Mouse (Mus musculus): ENCODE results near the gene Rasa2. TPM values are rescaled to one million over a fixed set of nuclear protein-coding genes. Genes with fewer than 3 reads are reported as not detected.

Rasa2 gene
- total and polyA plus RNA-seq, 3 experiments = 9.5 to 11.3 TPM; not detected in 1

GRCm38 (mm10) chr9:96505156-96505555 is 126.3 kb downstream of the Rasa2 start:
- TF ChIP-seq SMC3 (IDR thresholded peaks at IDR 0.05; ENCODE audit: low read depth, low read length) (no peak), USF1 (IDR thresholded peaks at IDR 0.05; ENCODE audit: low read depth, low read length) (no peak), TBP (IDR thresholded peaks at IDR 0.05; ENCODE audit: low read depth, low read length) (no peak), POLR2AphosphoS2 (IDR thresholded peaks at IDR 0.05; ENCODE audit: low read length) (no peak), E2F4 (IDR thresholded peaks at IDR 0.05; ENCODE audit: borderline replicate concordance, low read depth, low read length) (no peak)
- Histone ChIP-seq H3K9ac (ENCODE audit: control insufficient read depth, low read depth, low read length, poor library complexity, severe bottlenecking) (no peak overlapping the region), H3K4me1 (ENCODE audit: control insufficient read depth in 1 of 2, insufficient read depth in 2 of 2, low read length in 2 of 2) (no peaks in the 10 kb centered on the region), H3K4me3 (ENCODE audit: control insufficient read depth in 1 of 2, insufficient read depth in 1 of 2, low read depth in 2 of 2, low read length in 2 of 2) (no peak overlapping the region), H3K79me2 (ENCODE audit: control insufficient read depth, insufficient read depth, low read length, poor library complexity) (no peaks in the 10 kb centered on the region), H3K36me3 (ENCODE audit: control insufficient read depth in 1 of 2, insufficient read depth in 2 of 2, low read length in 2 of 2) (no peaks in the 10 kb centered on the region), H3K27ac (ENCODE audit: control insufficient read depth, low read depth, low read length) (no peak overlapping the region), H3K9me3 (replicated peaks; ENCODE audit: insufficient read depth, low read length) (no peaks in the 10 kb centered on the region), H3K27me3 (ENCODE audit: control insufficient read depth in 1 of 2, insufficient read depth in 2 of 2, low read length in 2 of 2) (peaks cover 0 to 2% of the 10 kb centered on the region in 2 experiments; a peak in 2 of 4 replicates)
- no peak for DNase-seq (ENCODE audit: low read depth, low spot score)

- Histone ChIP-seq H3K36me3 (ENCODE audit: control insufficient read depth in 1 of 2, insufficient read depth in 2 of 2, low read length in 2 of 2) (no peaks in the 10 kb centered on the region), H3K27ac (ENCODE audit: control insufficient read depth, low read depth, low read length) (no peak overlapping the region), H3K4me1 (ENCODE audit: control insufficient read depth in 1 of 2, insufficient read depth in 2 of 2, low read length in 2 of 2) (no peaks in the 10 kb centered on the region), H3K79me2 (ENCODE audit: control insufficient read depth, insufficient read depth, low read length, poor library complexity) (no peaks in the 10 kb centered on the region), H3K9ac (ENCODE audit: control insufficient read depth, low read depth, low read length, poor library complexity, severe bottlenecking) (no peak overlapping the region), H3K9me3 (replicated peaks; ENCODE audit: insufficient read depth, low read length) (no peaks in the 10 kb centered on the region), H3K4me3 (ENCODE audit: control insufficient read depth in 1 of 2, insufficient read depth in 1 of 2, low read depth in 2 of 2, low read length in 2 of 2) (no peak overlapping the region), H3K27me3 (ENCODE audit: control insufficient read depth in 1 of 2, insufficient read depth in 2 of 2, low read length in 2 of 2) (peaks cover 0 to 2% of the 10 kb centered on the region in 2 experiments; a peak in 2 of 4 replicates)
- TF ChIP-seq MEF2A (IDR thresholded peaks at IDR 0.05; ENCODE audit: extremely low read depth, insufficient replicate concordance, low read depth, low read length, poor library complexity, severe bottlenecking) = no peak
- no peak for TF ChIP-seq GABPA (IDR thresholded peaks at IDR 0.05; ENCODE audit: low read depth, low read length)
- TF ChIP-seq CHD1 (IDR thresholded peaks at IDR 0.05; ENCODE audit: low read depth, low read length) = no peak
- no peak for TF ChIP-seq NELFE (IDR thresholded peaks at IDR 0.05; ENCODE audit: low read depth, low read length)
- TF ChIP-seq SMC3 (IDR thresholded peaks at IDR 0.05; ENCODE audit: low read depth, low read length) = no peak
- TF ChIP-seq EP300 (IDR thresholded peaks at IDR 0.05; ENCODE audit: low read depth in 1 of 2, low read length in 2 of 2) = no peak
- TF ChIP-seq MYB (IDR thresholded peaks at IDR 0.05; ENCODE audit: low read depth, low read length) = no peak
- TF ChIP-seq JUND (IDR thresholded peaks at IDR 0.05; ENCODE audit: low read depth, low read length) = no peak
- no peak for TF ChIP-seq TBP (IDR thresholded peaks at IDR 0.05; ENCODE audit: low read depth, low read length)
- no peak for TF ChIP-seq TAL1 (IDR thresholded peaks at IDR 0.05; ENCODE audit: low read length)
- no peak for TF ChIP-seq RAD21 (IDR thresholded peaks at IDR 0.05; ENCODE audit: low read depth, low read length)
- no peak for TF ChIP-seq USF1 (IDR thresholded peaks at IDR 0.05; ENCODE audit: low read depth, low read length)
- no peak for DNase-seq (ENCODE audit: low read depth, low spot score)
These were observed 127.1 kb downstream of the Rasa2 start for GRCm38 (mm10) chr9:96504116-96504895.

Data from MEL (cell line).